Mouse (Mus musculus) layer of hippocampus, adult 18-20 months (tissue): Measurements from ENCODE around the gene Ube3c. TPM values are rescaled to one million over a fixed set of nuclear protein-coding genes. Genes with fewer than 3 reads are reported as not detected.

Experiments
- DNase-seq, 2 experiments: peaks; one replicate each; pipeline ENCODE4 v3.0.0; 2022; ENCODE audit warnings: low spot score in 2 of 2
- total RNA-seq, 2 experiments: library from RNA; stranded (reverse); gene quantifications; 2 replicates each; pipeline ENCODE4 v1.2.3; 2021

Gene Ube3c
- total RNA-seq, 2 experiments from 2014 or later: 70.1 to 73.0 TPM

GRCm38 (mm10) chr5:29672551-29672950 lies 103.5 kb downstream of the Ube3c start:
- DNase-seq: no peak

GRCm38 (mm10) chr5:29674305-29674704 lies 105.3 kb downstream of the Ube3c start:
- no peak for DNase-seq

DNA sequence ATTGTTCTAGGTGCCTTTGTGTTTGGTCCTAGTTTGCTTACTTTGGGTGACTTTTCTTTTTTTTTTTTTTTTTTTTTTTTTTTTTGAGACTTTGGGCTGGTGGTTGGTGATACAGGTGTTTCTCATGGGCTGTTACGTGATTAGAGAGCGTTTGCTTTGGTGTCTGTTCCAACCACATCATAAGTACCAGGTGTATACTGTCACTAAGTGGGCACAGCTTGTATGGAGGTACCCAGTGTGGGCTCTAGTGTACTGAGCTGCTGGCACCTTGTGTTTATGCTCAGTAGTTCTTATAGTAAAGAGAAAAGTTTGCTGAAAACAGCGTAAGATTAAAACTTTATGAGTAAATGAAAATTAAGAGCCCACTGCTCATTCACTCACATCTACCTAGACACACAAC lies 107.4 kb downstream of the Ube3c start:
- DNase-seq: no peak

- DNase-seq: no peak
Measured at GRCm38 (mm10) chr5:29685085-29685484, 116.0 kb downstream of the Ube3c start.

- no peak for DNase-seq
Measured at GRCm38 (mm10) chr5:29687671-29688070, 118.6 kb downstream of the Ube3c start.

DNA sequence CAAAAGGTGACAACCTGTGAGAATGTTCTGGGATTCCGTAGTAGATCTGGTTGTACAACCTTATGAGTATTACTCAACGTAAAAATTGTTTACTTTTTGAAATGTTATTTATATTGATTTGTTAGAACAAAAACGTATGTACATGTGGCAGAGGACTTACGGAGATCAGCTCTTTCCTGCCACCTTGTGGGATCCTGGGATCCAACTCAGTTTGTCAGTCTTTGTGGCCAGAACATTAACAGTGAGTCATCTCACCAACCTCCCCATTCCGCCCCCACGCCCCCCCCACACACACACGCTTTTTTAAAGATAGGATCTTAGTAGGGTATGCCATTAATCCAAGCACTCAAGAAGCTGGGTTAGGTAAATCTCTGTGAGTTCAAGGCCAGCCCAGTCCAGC lies 119.3 kb downstream of the Ube3c start:
- DNase-seq: no peak

GRCm38 (mm10) chr5:29698493-29698892 lies 129.5 kb downstream of the Ube3c start:
- no peak for DNase-seq

DNA sequence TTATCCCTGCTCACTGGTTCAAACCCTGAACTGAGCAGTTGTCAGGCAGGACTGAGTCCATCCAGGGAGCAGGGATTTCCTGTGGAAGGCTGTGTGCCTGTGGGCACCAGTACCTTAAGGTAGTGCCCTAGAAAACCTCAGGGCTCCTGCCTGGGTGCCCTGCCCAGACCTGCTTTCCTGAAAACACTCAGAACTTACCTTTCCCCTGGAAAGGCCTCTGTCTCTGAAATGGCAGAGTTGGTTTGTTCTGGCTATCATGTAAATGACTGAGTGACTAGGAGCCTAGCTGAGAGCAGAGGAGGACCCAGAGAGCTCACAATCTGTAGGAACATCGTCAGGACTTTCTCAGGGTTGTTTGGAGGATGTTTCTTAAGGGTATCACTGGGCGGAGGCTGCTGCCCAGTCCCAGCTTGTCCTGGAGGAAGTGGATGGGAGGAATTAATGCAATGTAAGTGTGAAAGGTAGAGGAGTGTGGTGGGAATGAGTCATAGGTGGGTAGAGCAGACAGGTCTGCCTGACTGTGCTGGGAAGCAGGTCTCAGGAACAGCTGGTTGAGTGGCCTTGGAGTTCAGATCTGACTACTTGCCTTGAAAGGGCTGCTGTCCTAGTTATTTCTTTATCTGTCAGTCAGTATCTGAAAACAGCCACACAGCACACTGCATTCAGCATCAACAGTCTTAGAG lies 130.6 kb downstream of the Ube3c start:
- no peak for DNase-seq

DNA sequence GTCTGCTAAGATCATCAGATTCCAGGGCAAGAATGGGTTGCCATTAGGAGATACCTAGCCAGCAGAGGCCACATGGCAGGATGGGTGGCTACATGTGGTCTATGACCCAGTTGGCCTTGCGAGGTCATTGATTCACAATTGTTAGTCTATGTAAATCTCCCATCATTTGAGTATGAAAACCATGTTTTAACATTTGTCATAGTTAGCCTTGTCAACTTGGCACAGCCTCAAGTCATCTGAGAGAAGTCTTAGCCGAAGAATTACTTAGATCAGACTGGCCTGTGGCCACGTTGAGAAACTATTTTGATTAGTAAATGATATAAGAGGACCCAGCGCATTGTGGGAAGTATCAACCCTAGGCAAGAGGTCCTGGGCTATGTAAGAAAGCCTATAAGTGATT lies 138.2 kb downstream of the Ube3c start:
- no peak for DNase-seq

- DNase-seq: no peak
Measured at GRCm38 (mm10) chr5:29708258-29708657, 139.2 kb downstream of the Ube3c start.

GRCm38 (mm10) chr5:29711631-29712030 lies 142.6 kb downstream of the Ube3c start:
- DNase-seq: no peak

GRCm38 (mm10) chr5:29712906-29713305 lies 143.9 kb downstream of the Ube3c start:
- DNase-seq: no peak

- no peak for DNase-seq
Measured at GRCm38 (mm10) chr5:29721159-29721558, 152.1 kb downstream of the Ube3c start.

DNA sequence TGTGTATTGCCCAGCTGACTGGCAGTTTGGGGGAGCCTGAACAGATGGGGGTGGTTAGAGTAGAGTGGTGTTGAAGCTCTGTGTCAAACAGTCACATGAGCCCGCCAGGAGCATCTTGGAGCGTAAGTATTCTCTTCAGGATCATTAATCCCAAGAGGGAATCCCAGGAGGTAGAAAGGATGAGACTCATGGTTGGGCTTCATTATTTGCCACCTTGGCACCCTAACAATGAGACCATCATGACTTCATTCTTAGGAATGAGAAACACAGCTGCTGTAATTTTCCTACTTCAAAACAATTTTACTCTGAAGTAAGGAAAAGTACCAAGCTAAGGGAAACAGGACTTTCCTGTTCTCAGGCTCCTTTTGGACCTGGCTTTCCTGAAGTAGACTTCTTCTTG lies 156.3 kb downstream of the Ube3c start:
- no peak for DNase-seq

Other genes with a start within 250 kb of the Ube3c start
- 10 to 100 TPM; 29.3 to 29.5 TPM for gene Lmbr1, start 190.9 kb upstream of the Ube3c start, total RNA-seq
- 10 to 100 TPM; 19.6 to 23.3 TPM for gene Nom1, start 134.6 kb upstream of the Ube3c start, total RNA-seq
- gene Mnx1, start 90.8 kb upstream of the Ube3c start, total RNA-seq: not detected
- gene Dnajb6, start 166.4 kb downstream of the Ube3c start, total RNA-seq: 100 to 1,000 TPM; 164 to 167 TPM
- not detected for gene Gm5129, start 166.7 kb downstream of the Ube3c start, total RNA-seq